Mouse (Mus musculus) lung, postnatal 14 days (tissue): Measurements from ENCODE around the gene Ddit4.

Source experiments
- DNase-seq: peaks from one replicate; pipeline ENCODE4 v3.0.0; 2021

Ddit4 gene

GRCm38 (mm10) chr10:59947296-59948073 is 4.1 kb downstream of the Ddit4 start:
- no peak for DNase-seq

- no peak for DNase-seq
These were observed 5.3 kb downstream of the Ddit4 start for GRCm38 (mm10) chr10:59946362-59946761.

- no peak for DNase-seq
These were observed 6.2 kb downstream of the Ddit4 start for GRCm38 (mm10) chr10:59945416-59945815.

- DNase-seq = peak; percentile 89
These were observed 8.1 kb downstream of the Ddit4 start for GRCm38 (mm10) chr10:59943421-59943989.

GRCm38 (mm10) chr10:59942847-59943420 is 8.7 kb downstream of the Ddit4 start:
- DNase-seq = peak; percentile 71

- DNase-seq = no peak
These were observed 9.3 kb downstream of the Ddit4 start for GRCm38 (mm10) chr10:59942281-59942846.

GRCm38 (mm10) chr10:59939081-59939480 is 12.6 kb downstream of the Ddit4 start:
- no peak for DNase-seq

- DNase-seq = no peak
These were observed 13.0 kb downstream of the Ddit4 start for GRCm38 (mm10) chr10:59938662-59939061.

- no peak for DNase-seq
These were observed 15.4 kb downstream of the Ddit4 start for GRCm38 (mm10) chr10:59936058-59936856.

GRCm38 (mm10) chr10:59934039-59934438 is 17.6 kb downstream of the Ddit4 start:
- DNase-seq = no peak

GRCm38 (mm10) chr10:59932521-59932920 is 19.1 kb downstream of the Ddit4 start:
- DNase-seq = no peak

GRCm38 (mm10) chr10:59930996-59931395 is 20.6 kb downstream of the Ddit4 start:
- no peak for DNase-seq

- DNase-seq = no peak
These were observed 22.4 kb downstream of the Ddit4 start for GRCm38 (mm10) chr10:59929205-59929604.

GRCm38 (mm10) chr10:59924305-59924704 is 27.3 kb downstream of the Ddit4 start:
- peak; percentile 35 for DNase-seq

GRCm38 (mm10) chr10:59923493-59923892 is 28.1 kb downstream of the Ddit4 start:
- DNase-seq = no peak

GRCm38 (mm10) chr10:59920810-59921681 is 30.6 kb downstream of the Ddit4 start:
- peak; percentile 81 for DNase-seq

- no peak for DNase-seq
These were observed 31.2 kb downstream of the Ddit4 start for GRCm38 (mm10) chr10:59920485-59920809.

- DNase-seq = peak; percentile 66
These were observed 32.0 kb downstream of the Ddit4 start for GRCm38 (mm10) chr10:59919494-59920181.

GRCm38 (mm10) chr10:59918111-59918510 is 33.5 kb downstream of the Ddit4 start:
- no peak for DNase-seq

- DNase-seq = no peak
These were observed 35.0 kb downstream of the Ddit4 start for GRCm38 (mm10) chr10:59916649-59917048.

- DNase-seq = peak; percentile 85
These were observed 35.5 kb downstream of the Ddit4 start for GRCm38 (mm10) chr10:59916159-59916558.
